Mouse (Mus musculus) olfactory bulb, adult 2 months (tissue): ENCODE results near the gene Mapk8.

Source experiments
- CTCF ChIP-seq: fragments of 200-500 bp; IDR thresholded peaks from 2 replicates; pipeline ENCODE4 v1.5.1; 2012; ENCODE audit warnings: low read depth, mild to moderate bottlenecking, low read length, moderate library complexity; ENCODE audit not compliant: insufficient read depth
- POLR2A ChIP-seq: fragments of 200-500 bp; IDR thresholded peaks from 2 replicates; pipeline ENCODE4 v1.6.1; 2012; ENCODE audit warnings: mild to moderate bottlenecking, low read depth, low read length, moderate library complexity; ENCODE audit not compliant: insufficient read depth

DNA sequence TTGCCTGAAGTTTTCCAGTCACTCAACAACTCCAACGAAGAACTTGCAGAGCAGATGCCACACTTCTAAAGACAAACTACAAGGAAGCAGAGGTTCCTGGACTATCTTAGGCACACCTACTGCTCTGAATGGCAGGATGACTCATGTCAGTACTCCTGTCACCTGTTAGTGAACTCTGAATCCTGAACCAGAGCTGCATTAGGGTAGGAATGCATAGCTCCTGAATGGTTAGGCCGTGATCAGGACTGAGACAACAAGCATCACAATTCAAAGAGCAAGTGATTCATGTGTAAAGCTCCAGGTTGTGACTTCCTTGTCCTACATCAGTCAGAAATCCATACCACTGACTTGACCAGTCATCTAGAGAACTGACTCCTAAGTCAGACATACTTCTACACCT, 3.2 kb downstream of the Mapk8 start:
- no peak for TF ChIP-seq POLR2A
- TF ChIP-seq CTCF, result no peak
